Mouse (Mus musculus): ENCODE data around the gene Fig4.

The Fig4 gene

GRCm38 (mm10) chr10:41302689-41303431 is at the start of gene Fig4:
Gene Fig4 (minus strand): TSS chr10:41303260.
- in situ Hi-C loops (cut with MboI), result loop anchor here (10.0 kb wide), 2 partner anchors 82 to 202 kb away; no protein-coding TSS in a partner anchor

DNA sequence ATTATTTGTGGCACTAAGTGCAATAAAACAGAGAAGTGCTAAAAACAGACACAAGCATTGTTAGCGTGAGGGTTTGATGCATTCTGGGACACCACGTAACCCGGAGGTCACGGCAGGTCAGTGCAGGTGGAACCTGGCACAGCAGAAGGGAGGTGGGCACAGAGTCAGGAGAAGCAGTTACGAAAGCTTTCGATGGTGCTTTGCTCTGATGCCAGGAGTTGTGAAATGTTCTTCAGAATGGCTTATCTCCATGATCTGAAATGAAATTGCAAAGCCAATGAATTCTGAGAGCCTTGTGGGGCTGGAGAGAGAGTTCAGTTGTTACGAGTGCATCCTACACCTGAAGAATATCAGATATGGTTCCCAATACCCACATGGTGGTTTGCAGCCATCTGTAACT is 38.3 kb upstream of the Fig4 start:
- in situ Hi-C loops (cut with MboI), result no loop called here

DNA sequence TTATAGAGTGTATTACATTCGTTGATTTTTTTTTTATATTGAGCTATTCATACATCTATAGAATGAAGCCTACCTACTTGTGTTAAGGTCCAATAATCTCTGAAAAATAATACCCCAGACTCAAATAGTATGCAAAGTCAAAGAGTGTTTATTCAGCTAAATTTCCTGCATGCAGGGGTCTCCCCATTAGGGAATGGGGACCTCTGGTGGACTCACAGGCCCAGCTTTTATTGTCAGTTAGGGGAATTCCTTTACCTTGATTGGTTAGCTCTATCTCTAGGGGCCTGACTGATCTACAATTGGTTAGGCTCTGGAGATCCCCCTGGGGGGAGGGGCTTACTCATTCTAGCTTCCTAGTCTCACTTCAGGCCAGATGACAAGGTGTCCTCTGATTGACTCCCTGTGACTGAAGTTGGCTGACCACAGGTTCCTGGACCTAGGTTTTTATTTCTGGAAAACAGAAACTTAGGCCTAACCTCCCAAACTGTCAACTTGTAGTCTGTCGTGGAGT is 29.5 kb upstream of the Fig4 start:
- in situ Hi-C loops (cut with MboI), result no loop called here

DNA sequence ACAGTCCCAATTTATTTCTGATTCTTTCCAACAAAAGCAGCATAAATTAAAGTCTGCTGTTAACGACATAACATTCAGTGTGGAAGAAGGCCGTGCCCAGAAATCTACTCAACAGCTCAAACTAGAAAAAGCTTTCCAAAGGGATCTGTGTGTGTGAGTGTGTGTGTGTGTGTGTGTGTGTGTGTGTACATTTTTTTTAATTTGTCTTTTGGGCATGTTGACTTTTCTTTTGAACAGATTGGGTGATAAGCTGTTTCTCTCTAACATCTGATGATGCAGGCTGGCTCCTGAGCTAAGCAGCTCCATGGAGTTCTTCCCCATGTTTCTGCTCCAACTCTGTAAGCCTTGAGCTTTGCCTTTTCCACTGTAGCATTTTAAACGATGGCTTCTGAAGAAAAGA is 12.8 kb upstream of the Fig4 start:
- in situ Hi-C loops (cut with MboI), result no loop called here

DNA sequence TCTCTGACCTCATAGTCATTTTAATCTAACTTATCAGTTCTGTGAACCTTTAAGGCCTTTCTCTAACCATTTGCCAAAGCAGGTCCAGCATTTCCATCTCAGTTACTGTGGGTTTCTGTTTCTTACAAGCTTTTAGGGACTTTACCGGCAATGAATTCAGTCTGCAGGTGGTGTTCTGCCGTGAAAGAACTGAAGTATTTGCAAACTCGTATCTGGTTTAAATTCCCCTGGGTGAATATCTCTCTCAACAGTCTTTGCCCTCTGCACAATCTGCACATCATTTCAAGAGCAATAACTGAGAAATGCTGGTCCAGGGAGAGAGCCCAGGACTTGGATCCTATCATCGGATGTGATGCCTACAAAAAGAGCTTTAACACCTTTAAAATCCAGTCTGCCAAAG is 5.1 kb upstream of the Fig4 start:
- in situ Hi-C loops (cut with MboI), result loop anchor here (10.0 kb wide), 2 partner anchors 77 to 197 kb away; no protein-coding TSS in a partner anchor

GRCm38 (mm10) chr10:41304961-41305455 is 1.9 kb upstream of the Fig4 start:
- in situ Hi-C loops (cut with MboI), result loop anchor here (10.0 kb wide), 2 partner anchors 80 to 200 kb away; no protein-coding TSS in a partner anchor

DNA sequence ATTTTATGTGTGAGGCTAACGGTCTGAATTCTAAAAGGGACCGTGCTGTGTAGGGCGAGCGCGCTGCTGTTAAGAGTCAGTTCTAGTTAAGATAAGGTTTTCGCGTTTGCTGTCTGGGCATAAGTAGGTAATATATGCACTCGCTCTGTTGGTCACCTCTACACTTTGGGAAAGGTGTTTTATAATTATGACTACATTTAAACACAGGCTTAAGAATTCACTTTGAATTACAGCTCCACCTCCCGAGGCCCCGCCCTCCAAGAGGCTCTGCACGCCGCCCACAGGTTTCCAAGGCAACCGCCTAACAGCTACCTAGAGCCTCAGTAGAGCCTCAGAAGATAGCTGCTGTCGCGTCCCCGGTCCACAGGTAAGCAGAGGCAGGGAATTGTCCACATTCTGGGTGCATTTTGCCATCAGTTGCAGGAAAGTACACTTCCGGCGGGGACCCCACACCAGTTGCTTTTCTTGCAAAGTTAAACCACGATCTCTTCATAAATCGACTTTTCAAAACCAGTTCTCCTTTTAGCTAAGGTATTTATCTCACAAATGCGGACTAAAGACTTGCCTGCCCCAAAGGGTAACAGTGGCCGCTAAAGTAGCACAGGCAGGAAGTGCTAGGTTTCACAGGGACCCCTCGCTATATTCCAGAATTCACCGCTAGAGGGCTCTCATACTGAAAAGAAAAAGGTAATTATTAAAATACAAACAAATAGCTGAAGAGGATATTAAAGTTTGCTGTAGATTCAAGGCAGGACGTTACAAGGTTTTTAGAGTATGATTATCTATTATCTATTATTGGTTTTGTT is 782 bp upstream of the Fig4 start, which contains the start of gene Ak9:
Gene Ak9, plus strand, starts transcription at position 342 of the 806 bp plus-strand sequence.
- in situ Hi-C loops (cut with MboI), result loop anchor here (10.0 kb wide), 2 partner anchors 81 to 201 kb away; no protein-coding TSS in a partner anchor

GRCm38 (mm10) chr10:41300161-41300560 is 2.9 kb downstream of the Fig4 start:
- in situ Hi-C loops (cut with MboI), result loop anchor here (10.0 kb wide), 2 partner anchors 85 to 205 kb away; no protein-coding TSS in a partner anchor

- in situ Hi-C loops (cut with MboI), result no loop called here
Measured at GRCm38 (mm10) chr10:41295145-41295544, 7.9 kb downstream of the Fig4 start.

DNA sequence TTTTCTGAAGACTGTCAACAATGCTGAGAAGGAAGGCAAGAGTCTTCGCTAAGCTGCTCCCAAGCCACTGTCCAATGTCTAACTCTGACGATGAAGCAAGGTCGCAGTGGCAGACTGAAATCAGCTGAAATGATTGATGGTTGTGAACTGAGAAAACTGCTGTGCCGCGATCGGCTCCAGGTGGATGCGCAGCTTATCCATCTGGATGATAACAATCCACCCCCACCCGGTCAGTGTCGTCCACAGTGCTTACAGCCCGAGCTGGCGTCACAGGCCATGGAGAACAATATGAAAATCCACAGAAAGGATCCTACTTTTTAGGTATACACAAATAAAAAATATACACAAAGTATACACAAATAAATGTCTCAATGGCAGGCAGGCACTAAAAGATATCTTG is 8.3 kb downstream of the Fig4 start:
- in situ Hi-C loops (cut with MboI), result no loop called here

GRCm38 (mm10) chr10:41293019-41293418 is 10.0 kb downstream of the Fig4 start:
- in situ Hi-C loops (cut with MboI), result no loop called here

GRCm38 (mm10) chr10:41291021-41291420 is 12.0 kb downstream of the Fig4 start:
- in situ Hi-C loops (cut with MboI), result no loop called here

- in situ Hi-C loops (cut with MboI), result no loop called here
Measured at GRCm38 (mm10) chr10:41288771-41289415, 14.2 kb downstream of the Fig4 start.

DNA sequence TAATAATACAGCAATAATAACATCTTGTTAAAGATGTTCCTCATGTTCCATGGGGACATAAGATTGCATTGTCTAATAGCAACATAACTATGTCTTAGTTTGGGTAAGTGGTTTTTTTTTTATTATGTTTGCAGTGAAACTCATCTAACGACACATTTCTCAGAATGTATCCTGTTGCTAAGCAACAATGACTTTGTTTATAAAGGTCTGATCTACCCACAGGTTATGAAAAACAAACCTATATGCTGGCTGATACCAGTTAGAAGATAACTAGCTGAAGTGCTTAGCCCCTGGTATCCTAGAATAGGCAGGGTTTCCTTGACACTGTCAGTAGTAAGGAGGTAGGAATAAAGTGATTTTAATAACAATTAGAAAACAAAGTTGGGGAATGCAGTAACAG is 15.0 kb downstream of the Fig4 start:
- in situ Hi-C loops (cut with MboI), result no loop called here

- in situ Hi-C loops (cut with MboI), result no loop called here
Measured at GRCm38 (mm10) chr10:41287618-41288017, 15.4 kb downstream of the Fig4 start.

DNA sequence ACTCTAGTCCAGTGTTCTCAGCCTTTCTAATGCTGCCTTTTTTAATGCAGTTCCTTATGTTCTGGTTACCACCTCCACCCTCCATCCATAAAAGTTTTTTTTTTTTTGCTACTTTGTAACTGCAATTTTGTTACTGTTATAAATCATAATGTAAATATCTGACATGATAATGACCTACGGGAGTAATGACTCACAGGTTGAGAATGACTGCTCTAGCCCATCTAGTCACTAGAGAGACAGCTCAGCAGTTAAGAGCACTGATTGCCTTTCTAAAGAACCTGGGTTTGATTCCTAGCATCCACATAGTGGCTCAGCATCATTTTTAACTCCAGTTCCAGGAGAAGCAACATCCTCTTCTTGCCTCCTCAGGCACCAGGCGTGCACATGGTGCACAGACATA is 21.0 kb downstream of the Fig4 start:
- in situ Hi-C loops (cut with MboI), result no loop called here

DNA sequence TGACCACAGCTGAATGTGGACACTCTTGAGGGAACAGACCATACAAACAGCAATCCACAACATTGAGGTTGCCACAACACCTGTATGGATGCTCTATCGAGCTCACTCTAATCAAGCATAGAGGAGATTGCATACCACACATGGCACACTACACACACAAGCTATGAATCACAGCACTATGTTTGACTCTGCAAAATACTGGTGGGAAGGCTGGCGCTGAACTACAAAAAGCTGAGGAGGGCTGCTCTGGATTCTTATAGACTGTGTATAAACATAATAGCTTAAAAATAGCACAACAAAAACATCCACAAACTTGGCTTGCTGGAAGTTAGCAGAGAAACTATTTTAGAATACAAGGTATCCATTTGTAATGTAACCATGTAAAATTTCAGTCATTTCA is 22.3 kb downstream of the Fig4 start:
- in situ Hi-C loops (cut with MboI), result no loop called here

- in situ Hi-C loops (cut with MboI), result no loop called here
Measured at GRCm38 (mm10) chr10:41280177-41280576, 22.9 kb downstream of the Fig4 start.

GRCm38 (mm10) chr10:41278808-41279207 is 24.3 kb downstream of the Fig4 start:
- in situ Hi-C loops (cut with MboI), result no loop called here

DNA sequence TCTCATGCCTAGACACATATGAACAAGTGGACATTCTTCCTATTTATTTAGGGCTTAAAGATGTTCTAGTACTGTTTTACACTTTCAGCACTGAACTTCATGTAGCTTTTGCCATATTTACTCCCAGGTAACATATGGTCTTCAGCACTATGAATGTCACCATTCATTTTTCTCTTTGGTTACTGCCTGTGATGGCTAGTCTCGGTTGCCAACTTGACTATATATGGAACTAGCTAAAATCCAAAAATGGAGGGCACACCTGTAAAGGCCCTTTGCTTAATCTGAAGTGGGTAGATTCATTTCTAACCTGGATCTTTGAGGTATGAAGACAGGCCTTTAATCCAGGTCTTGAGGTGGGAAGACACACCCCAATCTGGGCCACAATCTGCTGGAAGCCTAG is 28.2 kb downstream of the Fig4 start:
- in situ Hi-C loops (cut with MboI), result no loop called here

GRCm38 (mm10) chr10:41271860-41272259 is 31.2 kb downstream of the Fig4 start:
- in situ Hi-C loops (cut with MboI), result no loop called here

- in situ Hi-C loops (cut with MboI), result no loop called here
Measured at GRCm38 (mm10) chr10:41261889-41262288, 41.2 kb downstream of the Fig4 start.
